Mouse (Mus musculus): ENCODE measurements around the gene Dclk1. TPM values are rescaled to one million over a fixed set of nuclear protein-coding genes. Genes with fewer than 3 reads are reported as not detected.

Gene Dclk1
- polyA plus RNA-seq, 1 experiment, result 3.4 TPM

DNA sequence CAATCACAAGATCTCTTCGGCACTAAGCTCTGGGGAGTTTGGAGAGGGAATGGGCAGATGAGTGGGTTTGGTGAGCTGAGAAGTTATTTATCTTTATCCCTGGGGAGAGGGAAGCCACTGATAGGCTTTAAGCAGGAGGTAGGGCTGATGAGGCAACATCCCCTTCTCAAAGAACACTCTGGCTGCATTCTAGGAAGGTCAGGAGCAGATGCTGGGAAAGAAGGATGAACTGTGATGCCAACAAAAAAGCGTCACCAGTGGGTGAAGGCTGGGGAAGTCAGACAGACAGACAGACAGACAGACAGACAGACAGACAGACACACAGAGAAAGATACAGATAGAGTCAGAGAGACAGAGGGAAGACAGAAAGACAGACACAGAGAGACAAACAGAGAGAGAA, 304.9 kb downstream of the Dclk1 start:
- no peaks in the 10 kb centered on the region for H3K36me3 ChIP-seq (ENCODE audit: control insufficient read depth, insufficient read depth, low read length)
- no peak overlapping the region for H3K4me3 ChIP-seq (ENCODE audit: control insufficient read depth, low read depth, low read length)
- no peaks in the 10 kb centered on the region for H3K27me3 ChIP-seq (ENCODE audit: control insufficient read depth, insufficient read depth, low read length)
- no peaks in the 10 kb centered on the region for H3K4me1 ChIP-seq (ENCODE audit: control insufficient read depth, insufficient read depth, low read length)
- TF ChIP-seq CTCF (IDR thresholded peaks at IDR 0.05; ENCODE audit: control insufficient read depth, insufficient read depth, insufficient replicate concordance, low read depth, low read length), result no peak
- TF ChIP-seq POLR2A (IDR thresholded peaks at IDR 0.05; ENCODE audit: control insufficient read depth, low read depth, low read length), result no peak
- H3K27ac ChIP-seq (ENCODE audit: control insufficient read depth, insufficient read depth, low read depth, low read length), result no peak overlapping the region

DNA sequence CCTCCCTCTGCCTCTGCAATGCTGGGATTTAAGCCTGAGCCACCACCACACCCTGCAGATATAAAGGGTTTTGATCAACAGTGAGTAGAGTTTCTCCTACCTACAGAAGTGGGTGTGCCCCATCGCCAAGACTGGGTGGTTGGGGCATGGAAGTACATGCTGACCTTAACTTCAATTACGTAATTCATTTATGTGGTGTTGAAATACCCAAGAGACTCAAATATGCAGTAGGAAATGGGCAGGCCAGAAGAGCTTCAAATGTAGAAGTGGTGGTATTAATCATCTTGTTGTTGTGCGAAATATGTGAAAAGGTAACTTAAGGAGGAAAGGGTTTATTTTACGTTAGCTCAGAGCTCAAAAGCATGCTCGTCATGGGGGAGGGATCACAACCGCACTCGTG, 307.2 kb downstream of the Dclk1 start:
- no peaks in the 10 kb centered on the region for H3K4me1 ChIP-seq (ENCODE audit: control insufficient read depth, insufficient read depth, low read length)
- H3K27me3 ChIP-seq (ENCODE audit: control insufficient read depth, insufficient read depth, low read length), result no peaks in the 10 kb centered on the region
- no peak for TF ChIP-seq CTCF (IDR thresholded peaks at IDR 0.05; ENCODE audit: control insufficient read depth, insufficient read depth, insufficient replicate concordance, low read depth, low read length)
- TF ChIP-seq POLR2A (IDR thresholded peaks at IDR 0.05; ENCODE audit: control insufficient read depth, low read depth, low read length), result no peak
- no peak overlapping the region for H3K27ac ChIP-seq (ENCODE audit: control insufficient read depth, insufficient read depth, low read depth, low read length)
- no peak overlapping the region for H3K4me3 ChIP-seq (ENCODE audit: control insufficient read depth, low read depth, low read length)
- H3K36me3 ChIP-seq (ENCODE audit: control insufficient read depth, insufficient read depth, low read length), result no peaks in the 10 kb centered on the region

DNA sequence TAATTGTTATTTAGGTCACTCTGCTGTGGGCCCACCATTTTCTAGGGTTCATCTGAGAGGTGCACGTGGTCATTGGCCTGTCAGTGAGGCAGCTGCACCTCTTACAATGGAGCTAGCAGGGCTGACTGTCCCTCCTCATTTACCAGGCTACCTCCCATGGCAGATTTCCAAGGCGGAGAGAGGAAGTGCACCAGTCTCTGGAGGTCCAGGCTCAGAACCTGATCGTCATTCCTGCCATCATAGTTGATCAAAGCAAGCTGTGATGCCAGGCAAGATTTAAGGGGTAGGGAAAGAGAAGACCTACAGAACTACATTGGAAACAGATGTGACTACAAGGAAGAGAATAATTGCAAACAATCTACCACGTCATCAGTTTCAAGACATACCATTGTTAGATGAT, 308.8 kb downstream of the Dclk1 start:
- no peak overlapping the region for H3K4me3 ChIP-seq (ENCODE audit: control insufficient read depth, low read depth, low read length)
- H3K27ac ChIP-seq (ENCODE audit: control insufficient read depth, insufficient read depth, low read depth, low read length), result no peak overlapping the region
- H3K36me3 ChIP-seq (ENCODE audit: control insufficient read depth, insufficient read depth, low read length), result no peaks in the 10 kb centered on the region
- TF ChIP-seq CTCF (IDR thresholded peaks at IDR 0.05; ENCODE audit: control insufficient read depth, insufficient read depth, insufficient replicate concordance, low read depth, low read length) (no peak), POLR2A (IDR thresholded peaks at IDR 0.05; ENCODE audit: control insufficient read depth, low read depth, low read length) (no peak)
- H3K27me3 ChIP-seq (ENCODE audit: control insufficient read depth, insufficient read depth, low read length), result no peaks in the 10 kb centered on the region
- no peaks in the 10 kb centered on the region for H3K4me1 ChIP-seq (ENCODE audit: control insufficient read depth, insufficient read depth, low read length)

DNA sequence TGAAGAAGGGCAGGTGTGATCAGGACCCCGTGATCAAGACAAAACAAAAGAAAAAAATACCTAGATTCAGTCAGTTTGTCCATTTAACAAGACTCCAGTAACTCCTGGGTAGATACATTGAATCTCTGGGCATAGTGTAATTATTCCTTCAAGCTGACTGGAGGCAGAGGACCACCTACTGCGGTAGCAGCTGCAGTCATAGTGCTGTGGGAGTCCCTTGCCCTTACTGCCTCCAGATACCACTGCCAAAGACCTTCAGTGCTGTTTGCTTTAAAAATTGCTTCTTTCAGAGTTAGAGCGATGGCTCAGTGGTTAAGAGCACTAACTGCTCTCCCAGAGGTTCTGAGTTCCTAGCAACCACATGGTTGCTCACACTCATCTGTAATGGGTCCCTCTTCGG, 309.7 kb downstream of the Dclk1 start:
- Histone ChIP-seq H3K27ac (ENCODE audit: control insufficient read depth, insufficient read depth, low read depth, low read length) (no peak overlapping the region), H3K36me3 (ENCODE audit: control insufficient read depth, insufficient read depth, low read length) (no peaks in the 10 kb centered on the region), H3K4me1 (ENCODE audit: control insufficient read depth, insufficient read depth, low read length) (no peaks in the 10 kb centered on the region), H3K27me3 (ENCODE audit: control insufficient read depth, insufficient read depth, low read length) (no peaks in the 10 kb centered on the region), H3K4me3 (ENCODE audit: control insufficient read depth, low read depth, low read length) (no peak overlapping the region)
- TF ChIP-seq CTCF (IDR thresholded peaks at IDR 0.05; ENCODE audit: control insufficient read depth, insufficient read depth, insufficient replicate concordance, low read depth, low read length), result no peak
- TF ChIP-seq POLR2A (IDR thresholded peaks at IDR 0.05; ENCODE audit: control insufficient read depth, low read depth, low read length), result no peak

DNA sequence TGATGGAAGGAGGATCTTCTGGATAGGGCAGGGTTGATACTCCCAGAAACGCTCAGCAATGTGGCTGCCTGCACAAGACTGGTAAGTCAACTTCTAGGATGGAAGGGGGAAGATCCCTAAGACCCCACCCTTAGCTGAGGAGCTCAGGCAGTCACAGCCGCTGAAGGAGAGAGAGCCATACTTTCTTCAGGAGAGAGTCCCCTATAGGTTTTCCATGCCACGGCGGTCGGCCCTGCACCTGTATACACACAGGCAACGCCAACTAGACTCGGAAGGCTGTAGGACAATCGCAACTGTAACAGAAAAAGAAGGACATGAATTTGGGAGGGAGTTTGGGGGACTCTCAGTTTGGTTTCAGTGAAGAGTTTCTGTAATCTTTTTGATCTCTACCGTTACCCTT, 310.9 kb downstream of the Dclk1 start:
- Histone ChIP-seq H3K4me3 (ENCODE audit: control insufficient read depth, low read depth, low read length) (no peak overlapping the region), H3K4me1 (ENCODE audit: control insufficient read depth, insufficient read depth, low read length) (no peaks in the 10 kb centered on the region), H3K27ac (ENCODE audit: control insufficient read depth, insufficient read depth, low read depth, low read length) (no peak overlapping the region), H3K36me3 (ENCODE audit: control insufficient read depth, insufficient read depth, low read length) (no peaks in the 10 kb centered on the region), H3K27me3 (ENCODE audit: control insufficient read depth, insufficient read depth, low read length) (no peaks in the 10 kb centered on the region)
- TF ChIP-seq POLR2A (IDR thresholded peaks at IDR 0.05; ENCODE audit: control insufficient read depth, low read depth, low read length) (no peak), CTCF (IDR thresholded peaks at IDR 0.05; ENCODE audit: control insufficient read depth, insufficient read depth, insufficient replicate concordance, low read depth, low read length) (no peak)

DNA sequence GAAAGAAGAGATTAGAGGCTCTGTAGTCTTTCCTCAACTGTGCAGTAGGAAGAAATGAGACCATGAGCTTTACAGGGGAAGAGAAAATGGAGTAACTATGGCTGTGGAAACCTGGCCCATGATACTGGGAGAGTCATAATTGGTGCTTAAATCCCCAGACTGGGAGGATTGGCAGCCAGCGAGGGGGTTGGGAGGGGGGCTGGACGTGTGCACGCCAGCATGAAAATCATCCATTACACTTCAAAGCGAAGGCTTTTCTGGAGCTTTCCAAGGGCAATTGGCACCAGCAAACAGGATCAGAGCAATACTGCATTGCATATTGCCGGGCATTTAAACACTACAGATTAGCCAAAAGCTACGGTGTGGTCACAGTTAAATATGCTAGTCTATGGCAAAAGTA, 313.7 kb downstream of the Dclk1 start:
- Histone ChIP-seq H3K27me3 (ENCODE audit: control insufficient read depth, insufficient read depth, low read length) (no peaks in the 10 kb centered on the region), H3K4me3 (ENCODE audit: control insufficient read depth, low read depth, low read length) (no peak overlapping the region), H3K36me3 (ENCODE audit: control insufficient read depth, insufficient read depth, low read length) (no peaks in the 10 kb centered on the region), H3K27ac (ENCODE audit: control insufficient read depth, insufficient read depth, low read depth, low read length) (no peak overlapping the region), H3K4me1 (ENCODE audit: control insufficient read depth, insufficient read depth, low read length) (no peaks in the 10 kb centered on the region)
- no peak for TF ChIP-seq CTCF (IDR thresholded peaks at IDR 0.05; ENCODE audit: control insufficient read depth, insufficient read depth, insufficient replicate concordance, low read depth, low read length)
- TF ChIP-seq POLR2A (IDR thresholded peaks at IDR 0.05; ENCODE audit: control insufficient read depth, low read depth, low read length), result no peak

DNA sequence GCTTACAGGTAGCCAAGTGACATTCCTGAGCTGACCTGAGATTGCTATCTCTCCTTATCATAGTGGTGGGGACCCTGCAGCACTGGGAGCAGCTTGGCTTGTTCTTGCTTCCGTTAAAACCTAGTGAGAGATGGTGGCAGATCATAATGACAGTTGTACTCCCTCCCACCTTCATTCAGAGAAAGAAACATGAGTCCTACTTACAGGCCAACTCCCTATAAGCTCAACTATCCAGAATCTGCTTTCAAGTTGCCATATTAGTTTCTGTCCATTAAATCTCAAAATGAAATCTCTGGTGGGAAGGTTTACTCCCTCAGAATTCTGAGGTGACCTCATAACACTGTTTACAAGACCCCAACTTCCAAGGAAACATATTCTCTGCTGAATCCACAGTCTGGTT, 316.4 kb downstream of the Dclk1 start:
- no peak overlapping the region for H3K27ac ChIP-seq (ENCODE audit: control insufficient read depth, insufficient read depth, low read depth, low read length)
- no peaks in the 10 kb centered on the region for H3K36me3 ChIP-seq (ENCODE audit: control insufficient read depth, insufficient read depth, low read length)

DNA sequence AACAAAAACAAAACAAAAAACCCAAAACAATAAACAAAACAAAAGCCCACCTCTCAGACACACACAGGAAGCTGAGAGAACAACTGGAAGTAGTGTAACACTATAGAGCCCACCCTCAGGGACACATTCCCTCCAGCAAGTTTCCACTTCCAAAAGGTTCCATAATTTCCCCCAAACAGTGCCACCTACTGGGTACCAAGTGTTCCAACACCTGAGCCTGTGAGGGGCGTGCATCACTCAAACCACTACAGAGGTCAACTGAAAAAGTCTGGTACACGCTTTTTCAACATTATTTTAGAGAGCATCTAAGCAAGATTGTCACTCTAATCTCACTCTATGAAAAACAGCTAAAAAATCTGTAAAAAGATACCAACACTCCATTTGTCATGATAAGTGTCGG, 325.3 kb downstream of the Dclk1 start:
- no peak for TF ChIP-seq POLR2A (IDR thresholded peaks at IDR 0.05; ENCODE audit: control insufficient read depth, low read depth, low read length)
- Histone ChIP-seq H3K27ac (ENCODE audit: control insufficient read depth, insufficient read depth, low read depth, low read length) (no peak overlapping the region), H3K27me3 (ENCODE audit: control insufficient read depth, insufficient read depth, low read length) (no peaks in the 10 kb centered on the region), H3K4me1 (ENCODE audit: control insufficient read depth, insufficient read depth, low read length) (no peaks in the 10 kb centered on the region), H3K4me3 (ENCODE audit: control insufficient read depth, low read depth, low read length) (no peak overlapping the region), H3K36me3 (ENCODE audit: control insufficient read depth, insufficient read depth, low read length) (no peaks in the 10 kb centered on the region)

More for the DNA sequence above, 316.4 kb downstream of the Dclk1 start:
- H3K27me3 ChIP-seq (ENCODE audit: control insufficient read depth, insufficient read depth, low read length), result no peaks in the 10 kb centered on the region
- no peak for TF ChIP-seq CTCF (IDR thresholded peaks at IDR 0.05; ENCODE audit: control insufficient read depth, insufficient read depth, insufficient replicate concordance, low read depth, low read length)
- TF ChIP-seq POLR2A (IDR thresholded peaks at IDR 0.05; ENCODE audit: control insufficient read depth, low read depth, low read length), result no peak
- no peak overlapping the region for H3K4me3 ChIP-seq (ENCODE audit: control insufficient read depth, low read depth, low read length)
- H3K4me1 ChIP-seq (ENCODE audit: control insufficient read depth, insufficient read depth, low read length), result no peaks in the 10 kb centered on the region
